Mouse (Mus musculus): ENCODE results near the gene Bckdk. TPM values are rescaled to one million over a fixed set of nuclear protein-coding genes. Genes with fewer than 3 reads are reported as not detected.

Bckdk gene
- polyA plus RNA-seq, 1 experiment: 166 TPM

DNA sequence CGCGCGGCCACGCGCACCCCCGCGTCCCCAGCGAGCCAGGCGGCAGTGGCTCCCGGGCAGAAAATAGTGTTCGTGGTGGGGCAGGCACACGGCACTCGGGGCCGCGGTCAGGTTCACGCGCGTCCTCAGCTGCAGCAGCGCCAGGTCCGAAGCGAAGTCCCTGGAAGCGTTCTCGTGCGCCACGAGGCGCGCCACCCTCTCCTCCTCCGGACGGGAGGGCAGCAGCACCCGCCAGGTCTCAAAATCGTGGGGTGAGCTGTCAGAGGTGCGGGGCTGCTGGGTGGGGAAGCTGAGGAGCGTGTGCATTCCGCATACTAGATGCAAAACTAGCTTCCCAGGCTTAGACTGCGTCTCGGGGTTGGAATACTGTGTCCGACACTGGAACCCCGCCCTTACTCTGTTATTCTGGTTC is 31.9 kb downstream of the Bckdk start:
- no peak for TF ChIP-seq GATA1 (IDR thresholded peaks at IDR 0.05; ENCODE audit: low read length)

DNA sequence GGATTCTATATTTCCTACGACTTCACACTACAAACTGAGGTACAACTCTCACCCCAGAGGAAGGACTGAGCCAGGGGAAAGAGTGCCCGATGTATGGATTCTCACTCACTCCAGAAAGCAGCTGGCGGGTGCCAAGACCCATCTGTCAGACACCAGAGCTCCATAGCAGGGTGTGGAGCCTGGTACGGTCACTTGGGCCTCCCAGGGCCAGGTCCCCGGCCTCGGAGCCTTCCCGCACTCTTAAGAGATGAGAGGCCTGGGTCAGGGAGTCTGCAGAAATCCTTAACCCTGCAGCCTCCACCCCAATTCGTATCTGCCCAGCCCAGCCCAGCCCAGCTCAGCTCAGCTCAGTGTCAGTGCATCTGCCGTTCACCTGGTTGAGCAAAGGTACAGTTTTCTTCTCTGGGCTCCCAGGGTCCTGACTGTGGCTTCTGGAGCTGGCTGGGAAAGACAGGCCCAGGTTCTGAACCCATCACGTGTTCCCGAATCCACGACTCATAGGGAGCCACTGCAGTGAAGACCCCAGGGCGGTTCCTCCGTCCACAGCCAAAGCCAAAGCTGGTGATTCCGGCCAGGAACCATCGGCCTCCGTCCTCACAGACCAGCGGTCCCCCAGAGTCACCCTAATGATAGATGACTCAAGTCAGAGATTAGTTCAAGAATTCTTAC is 32.5 kb downstream of the Bckdk start:
- no peak for TF ChIP-seq GATA1 (IDR thresholded peaks at IDR 0.05; ENCODE audit: low read length)

- TF ChIP-seq GATA1 (IDR thresholded peaks at IDR 0.05; ENCODE audit: low read length): no peak
These were observed 40.7 kb downstream of the Bckdk start for GRCm38 (mm10) chr7:127944614-127945013.

- TF ChIP-seq GATA1 (IDR thresholded peaks at IDR 0.05; ENCODE audit: low read length): no peak
These were observed 42.7 kb downstream of the Bckdk start, which contains the start of gene Prss36 for GRCm38 (mm10) chr7:127946470-127947023. Gene Prss36, minus strand, starts transcription at chr7:127946725.

DNA sequence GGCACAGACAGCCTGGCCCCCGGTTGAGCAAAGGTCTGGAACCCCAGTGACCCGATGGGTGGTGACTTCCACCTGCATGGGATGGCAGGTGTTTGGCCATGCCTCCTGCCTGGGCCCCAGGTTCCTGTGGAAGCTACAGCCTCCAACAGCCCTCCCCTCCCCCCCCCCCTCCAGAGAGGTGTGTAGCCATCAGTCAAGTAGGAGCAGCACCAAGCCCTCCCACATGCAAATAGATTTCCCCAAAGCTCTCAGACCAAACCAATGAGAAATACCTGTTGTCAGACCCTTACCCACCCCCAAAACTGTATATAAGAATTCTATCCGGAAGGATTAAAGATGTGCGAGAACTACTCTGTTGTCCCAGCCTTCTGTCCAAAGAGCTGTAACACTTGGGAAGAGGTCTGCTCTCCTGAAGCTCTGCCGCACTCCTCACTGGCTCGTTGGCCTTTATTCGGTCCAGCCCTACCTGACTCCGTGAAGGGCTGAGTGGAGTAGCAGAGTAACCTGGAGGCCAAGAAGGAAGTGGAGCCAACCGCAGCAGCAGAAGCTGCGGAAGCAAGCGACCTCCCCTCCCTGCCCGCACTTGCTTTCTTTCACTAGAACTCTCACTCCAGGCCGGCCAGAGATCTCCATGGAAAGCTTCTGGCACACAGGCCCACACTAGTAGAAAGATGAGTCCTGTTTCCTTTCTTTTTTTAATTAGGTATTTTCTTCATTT is 49.1 kb downstream of the Bckdk start:
- no peak for TF ChIP-seq GATA1 (IDR thresholded peaks at IDR 0.05; ENCODE audit: low read length)

DNA sequence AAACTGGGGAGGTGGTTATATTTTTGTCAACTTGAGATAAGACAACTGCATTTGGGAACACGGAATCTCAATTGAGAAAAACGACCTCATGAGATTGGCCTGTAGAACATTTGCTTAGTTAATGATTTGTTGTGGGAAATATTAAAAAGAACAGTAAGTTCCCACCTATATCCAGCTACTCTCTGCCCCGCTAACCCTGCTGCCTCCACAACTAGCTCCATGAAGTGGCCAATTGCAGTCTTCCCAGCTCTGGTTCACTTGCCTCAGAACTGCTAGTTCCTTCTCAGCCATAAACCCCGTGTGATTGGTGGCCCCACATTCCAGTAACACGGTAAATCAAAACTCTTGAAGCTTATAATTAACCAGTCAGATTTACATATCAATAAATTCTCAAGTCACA is 55.5 kb downstream of the Bckdk start:
- TF ChIP-seq GATA1 (IDR thresholded peaks at IDR 0.05; ENCODE audit: low read length): no peak

Other genes starting within 250 kb of the Bckdk start
- gene Bcl7c, start 195.1 kb upstream of the Bckdk start, polyA plus RNA-seq (2012): 375 and 505 TPM in 2 replicates
- 2.8 and 3.7 TPM in 2 replicates for gene Ctf1, start 191.3 kb upstream of the Bckdk start, polyA plus RNA-seq (2012)
- gene Ctf2, start 171.9 kb upstream of the Bckdk start, polyA plus RNA-seq (2012): not detected in 2 replicates
- 76.2 and 91.2 TPM in 2 replicates for gene Fbxl19, start 159.5 kb upstream of the Bckdk start, polyA plus RNA-seq (2012)
- gene Orai3, start 134.3 kb upstream of the Bckdk start, polyA plus RNA-seq (2012): 32.0 and 33.6 TPM in 2 replicates
- gene Setd1a, start 127.4 kb upstream of the Bckdk start, polyA plus RNA-seq (2012): 99.0 and 114 TPM in 2 replicates
- gene Gm49388, start 118.5 kb upstream of the Bckdk start, polyA plus RNA-seq (2012): 2.5 and 4.3 TPM in 2 replicates
- gene Hsd3b7, start 103.5 kb upstream of the Bckdk start, polyA plus RNA-seq (2012): 12.7 and 27.1 TPM in 2 replicates
- gene Stx4a, start 79.8 kb upstream of the Bckdk start, polyA plus RNA-seq (2012): 85.1 and 93.9 TPM in 2 replicates
- gene Stx1b, start 79.5 kb upstream of the Bckdk start, polyA plus RNA-seq (2012): 0.06 and 0.10 TPM in 2 replicates
- 24.0 and 32.5 TPM in 2 replicates for gene Zfp646, start 27.9 kb upstream of the Bckdk start, polyA plus RNA-seq (2012)
- 33.5 and 36.7 TPM in 2 replicates for gene Zfp668, start 27.3 kb upstream of the Bckdk start, polyA plus RNA-seq (2012)
- 0.48 and 0.67 TPM in 2 replicates for gene Prss53, start 13.1 kb upstream of the Bckdk start, polyA plus RNA-seq (2012)
- gene Gm21974, start 8.6 kb upstream of the Bckdk start, polyA plus RNA-seq (2012): not detected in 2 replicates
- 13.6 and 14.7 TPM in 2 replicates for gene Vkorc1, start 8.5 kb upstream of the Bckdk start, polyA plus RNA-seq (2012)
- gene Kat8, start 8.4 kb downstream of the Bckdk start, polyA plus RNA-seq (2012): 7.0 and 7.5 TPM in 2 replicates
- not detected in 2 replicates for gene Prss8, start 26.0 kb downstream of the Bckdk start, polyA plus RNA-seq (2012)
- gene Prss36, start 42.6 kb downstream of the Bckdk start, polyA plus RNA-seq (2012): 5.5 and 10.0 TPM in 2 replicates
- gene Fus, start 63.4 kb downstream of the Bckdk start, polyA plus RNA-seq (2012): 578 and 702 TPM in 2 replicates
- gene Pycard, start 89.8 kb downstream of the Bckdk start, polyA plus RNA-seq (2012): 0.28 and 0.46 TPM in 2 replicates
- 0.04 and 0.05 TPM in 2 replicates for gene Trim72, start 99.9 kb downstream of the Bckdk start, polyA plus RNA-seq (2012)
- not detected in 2 replicates for gene Itgam, start 158.6 kb downstream of the Bckdk start, polyA plus RNA-seq (2012)
- not detected in 2 replicates for gene Gm49368, start 158.6 kb downstream of the Bckdk start, polyA plus RNA-seq (2012)
- not detected in 2 replicates for gene Itgax, start 225.5 kb downstream of the Bckdk start, polyA plus RNA-seq (2012)